Mouse (Mus musculus) embryonic stem cell, embryonic (primary cell): Measurements from ENCODE around the gene Car11.

Experiments used
- CTCF ChIA-PET, 4 experiments: fragments of 300-600 bp in 2 of 4; fragments of 350-600 bp in 2 of 4; sonication (Branson Sonifier 250); formaldehyde crosslinking; loops; one replicate each; lab custom pipeline; 2022; ENCODE audit warnings: inconsistent platforms in 2 of 4; lab: Charles Lee
- POLR2A ChIA-PET, 4 experiments: fragments of 300-600 bp in 2 of 4; fragments of 350-600 bp in 2 of 4; sonication (Branson Sonifier 250); formaldehyde crosslinking; loops; one replicate each; lab custom pipeline; 2022; ENCODE audit warnings: antibody characterized with exemption in 4 of 4, inconsistent platforms in 1 of 4; lab: Charles Lee

Gene Car11

DNA sequence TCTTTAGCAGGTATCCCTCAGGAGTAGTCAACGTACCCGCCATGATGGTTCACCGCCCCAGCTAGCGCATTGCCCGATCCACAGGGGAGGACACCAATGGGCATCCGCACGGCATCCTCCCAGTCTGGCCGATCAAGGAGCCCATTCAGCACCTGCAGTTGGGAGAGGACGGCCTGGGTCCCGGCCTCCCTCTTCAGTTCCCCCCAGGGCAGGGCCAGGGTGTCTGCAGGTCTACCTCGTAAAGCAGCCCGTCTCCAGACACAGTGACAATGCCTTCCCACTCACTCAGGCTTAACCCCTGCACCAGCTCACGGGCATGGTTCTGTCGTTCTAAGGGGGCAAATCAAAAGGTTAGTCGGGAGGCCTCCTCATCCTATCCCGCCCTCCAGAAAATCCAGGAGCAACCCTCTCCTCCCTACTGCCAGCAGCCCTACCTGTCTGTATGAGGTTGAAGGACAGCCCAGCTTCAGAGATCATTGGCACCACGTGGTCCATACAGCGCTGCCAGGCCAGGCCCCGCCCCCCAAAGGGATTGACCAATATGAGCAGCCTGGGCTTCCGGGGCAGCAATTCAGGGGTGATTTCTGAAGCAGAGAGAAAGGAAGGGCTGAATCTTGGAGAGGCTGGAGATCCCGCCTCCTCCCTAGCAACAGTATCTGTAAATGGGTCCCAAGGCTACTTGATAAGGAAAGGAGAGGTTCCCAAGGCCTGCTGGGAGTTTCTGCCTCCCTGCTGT lies 12.5 kb downstream of the Car11 start:
- CTCF ChIA-PET = interaction anchor here in 1 of 4 experiments (0.6 kb wide), 1 partner anchor 172 kb away, joined by 3 read pairs; no protein-coding TSS in a partner anchor
- POLR2A ChIA-PET = interaction anchor here in 2 of 4 experiments (0.5 to 18.3 kb wide), 10 partner anchors 8 to 252 kb away, joined by 3 to 640 read pairs (median 3); partner anchors contain the start of genes Car11 (in 1 of the 2), Dbp (in 1 of the 2), Fam83e (in 1 of the 2) and Ftl1 (in 1 of the 2)

- ChIA-PET POLR2A (interaction anchor here in 2 of 4 experiments (0.6 to 18.3 kb wide), 8 partner anchors 8 to 253 kb away, joined by 3 to 640 read pairs (median 4); partner anchors contain the start of genes Car11 (in 1 of the 2), Dbp (in 1 of the 2), Fam83e (in 1 of the 2) and Ftl1 (in 1 of the 2)), CTCF (no interaction called here)
Measured at GRCm38 (mm10) chr7:45713396-45713795, 13.8 kb downstream of the Car11 start.

- ChIA-PET POLR2A (interaction anchor here in 2 of 4 experiments (1.0 to 18.3 kb wide), 9 partner anchors 10 to 347 kb away, joined by 3 to 640 read pairs (median 9); partner anchors contain the start of genes Car11 (in 2 of the 2), Dbp (in 2 of the 2), Ftl1 (in 1 of the 2) and Ppfia3 (in 1 of the 2)), CTCF (interaction anchor here in 1 of 4 experiments (0.5 kb wide), 1 partner anchor 134 kb away, joined by 4 read pairs; no protein-coding TSS in a partner anchor)
Measured at GRCm38 (mm10) chr7:45713881-45714520, 14.4 kb downstream of the Car11 start.

GRCm38 (mm10) chr7:45714630-45715089 lies 15.0 kb downstream of the Car11 start:
- POLR2A ChIA-PET = interaction anchor here (0.7 to 18.3 kb wide), 63 partner anchors 10 to 865 kb away, joined by 3 to 640 read pairs (median 4); partner anchors contain the start of genes Dbp (in 4 of the 4), Ftl1 (in 3 of the 4), Plekha4 (in 3 of the 4) and Ppp1r15a (in 3 of the 4)

GRCm38 (mm10) chr7:45715090-45715708 lies 15.6 kb downstream of the Car11 start, which contains the start of gene Rpl18:
Rpl18 (plus strand) TSS chr7:45715457.
- ChIA-PET POLR2A (interaction anchor here (0.7 to 18.3 kb wide), 67 partner anchors 9 to 865 kb away, joined by 3 to 640 read pairs (median 3); partner anchors contain the start of genes Dbp (in 4 of the 4), Ftl1 (in 3 of the 4), Plekha4 (in 3 of the 4) and Ppp1r15a (in 3 of the 4)), CTCF (interaction anchor here in 2 of 4 experiments (0.6 to 1.1 kb wide), 8 partner anchors 16 to 480 kb away, joined by 3 to 11 read pairs (median 3); no protein-coding TSS in a partner anchor)

More at GRCm38 (mm10) chr7:45714630-45715089, 15.0 kb downstream of the Car11 start:
- CTCF ChIA-PET = interaction anchor here in 2 of 4 experiments (0.5 to 1.1 kb wide), 7 partner anchors 27 to 480 kb away, joined by 3 to 11 read pairs (median 4); no protein-coding TSS in a partner anchor

- CTCF ChIA-PET = interaction anchor here in 3 of 4 experiments (0.5 to 1.1 kb wide), 6 partner anchors 15 to 1066 kb away, joined by 3 to 6 read pairs (median 4); no protein-coding TSS in a partner anchor
- POLR2A ChIA-PET = interaction anchor here (0.7 to 18.3 kb wide), 49 partner anchors 8 to 731 kb away, joined by 3 to 640 read pairs (median 4); partner anchors contain the start of genes Dbp (in 4 of the 4), Ftl1 (in 3 of the 4), Spaca4 (in 3 of the 4) and Car11 (in 2 of the 4)
Measured at GRCm38 (mm10) chr7:45715741-45716459, 16.3 kb downstream of the Car11 start.

- ChIA-PET CTCF (interaction anchor here in 3 of 4 experiments (0.5 to 1.7 kb wide), 6 partner anchors 33 to 1204 kb away, joined by 3 to 7 read pairs (median 4); partner anchors contain the start of genes Lmtk3 (in 1 of the 3) and Ntn5 (in 1 of the 3)), POLR2A (interaction anchor here (0.5 to 18.3 kb wide), 34 partner anchors 9 to 411 kb away, joined by 3 to 640 read pairs (median 10); partner anchors contain the start of genes Dbp (in 4 of the 4), Ftl1 (in 3 of the 4), Car11 (in 2 of the 4) and Cyth2 (in 2 of the 4))
Measured at GRCm38 (mm10) chr7:45716460-45716857, 16.8 kb downstream of the Car11 start.

DNA sequence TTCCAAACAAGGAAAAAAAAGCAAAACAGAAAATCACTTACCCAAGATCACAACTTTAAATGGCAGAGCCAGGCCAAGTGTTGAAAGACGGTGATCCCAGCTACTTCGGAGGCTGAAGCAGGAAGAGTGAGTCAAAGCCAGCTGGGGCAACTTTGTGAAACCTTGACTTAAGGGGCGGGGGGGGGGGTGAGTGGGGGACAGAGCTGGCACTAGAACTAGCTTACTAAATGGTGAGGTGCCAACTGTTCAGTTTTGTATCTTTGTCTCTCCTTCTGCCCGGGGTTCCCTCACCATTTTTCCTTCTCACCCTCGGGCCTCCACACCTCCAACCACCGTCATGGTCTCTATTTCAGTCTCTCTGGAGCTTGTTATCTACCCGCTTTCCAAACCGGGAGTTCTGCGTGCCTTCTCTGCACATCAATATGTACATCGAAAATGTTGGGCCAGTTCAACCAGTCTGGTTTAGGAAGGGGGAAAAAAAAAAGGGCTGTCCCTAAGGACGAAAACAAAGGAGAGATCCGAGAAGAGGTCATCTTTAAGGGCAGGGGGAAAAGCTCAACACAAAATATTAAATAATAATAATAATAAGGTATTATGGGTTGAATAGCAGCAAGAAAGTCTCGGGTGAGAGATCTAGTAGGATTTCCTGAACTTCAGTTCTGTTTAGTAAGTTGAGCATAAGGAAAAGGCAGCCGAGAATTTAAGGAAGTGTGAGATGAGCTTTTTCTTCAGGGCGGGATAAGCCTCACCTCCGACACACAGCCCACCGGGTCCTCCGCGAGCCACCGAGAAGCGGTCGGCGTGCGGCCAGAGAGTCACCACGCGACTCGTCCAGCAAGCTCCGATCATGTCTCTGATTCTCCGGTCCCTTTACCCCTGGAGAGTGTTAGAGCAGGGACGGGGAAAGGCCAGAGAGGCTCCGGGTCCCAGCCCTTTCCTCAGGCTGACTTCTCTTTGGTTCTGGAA lies 17.6 kb downstream of the Car11 start:
- CTCF ChIA-PET = interaction anchor here in 3 of 4 experiments (0.6 to 2.0 kb wide), 11 partner anchors 9 to 1203 kb away, joined by 3 to 10 read pairs (median 4); partner anchors contain the start of genes Lmtk3 (in 1 of the 3) and Ntn5 (in 1 of the 3)
- POLR2A ChIA-PET = interaction anchor here (0.5 to 18.3 kb wide), 195 partner anchors 10 to 1284 kb away, joined by 3 to 640 read pairs (median 5); partner anchors contain the start of genes Cyth2 (in 4 of the 4), Dbp (in 4 of the 4), Ccdc114 (in 3 of the 4) and Ftl1 (in 3 of the 4)

DNA sequence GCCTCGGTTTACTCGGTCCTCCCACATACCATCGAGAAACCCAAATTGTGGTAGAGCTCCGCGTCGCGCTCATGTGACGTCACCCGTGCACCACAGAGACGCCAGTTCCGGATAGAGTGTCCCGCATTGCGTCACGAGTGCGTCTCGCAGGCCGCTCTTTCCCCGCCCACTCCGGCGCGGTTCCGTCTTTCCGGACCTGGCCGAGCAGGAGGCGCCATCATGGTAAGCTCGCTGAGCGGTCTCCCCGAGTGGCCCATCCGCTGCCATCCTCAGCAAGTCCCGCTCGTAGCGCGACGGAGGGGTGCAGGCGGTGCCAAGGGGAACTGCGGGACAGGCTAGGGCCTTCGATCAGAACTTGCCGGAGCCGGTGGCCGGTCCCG lies 18.3 kb downstream of the Car11 start, which contains the start of gene Sphk2:
Gene Sphk2, minus strand, starts transcription at position 85 of the 380 bp plus-strand sequence.
- ChIA-PET CTCF (interaction anchor here in 3 of 4 experiments (0.6 to 2.0 kb wide), 9 partner anchors 9 to 261 kb away, joined by 3 to 10 read pairs (median 4); partner anchors contain the start of gene Ntn5 (in 1 of the 3)), POLR2A (interaction anchor here (0.5 to 18.3 kb wide), 198 partner anchors 9 to 1284 kb away, joined by 3 to 640 read pairs (median 5); partner anchors contain the start of genes Cyth2 (in 4 of the 4), Dbp (in 4 of the 4), Ccdc114 (in 3 of the 4) and Ftl1 (in 3 of the 4))

GRCm38 (mm10) chr7:45718331-45718730 lies 18.7 kb downstream of the Car11 start:
- POLR2A ChIA-PET = interaction anchor here (0.6 to 18.3 kb wide), 165 partner anchors 9 to 1285 kb away, joined by 3 to 640 read pairs (median 6); partner anchors contain the start of genes Cyth2 (in 4 of the 4), Dbp (in 4 of the 4), Ccdc114 (in 3 of the 4) and Ftl1 (in 3 of the 4)
- CTCF ChIA-PET = interaction anchor here in 3 of 4 experiments (0.6 to 3.4 kb wide), 9 partner anchors 9 to 262 kb away, joined by 3 to 19 read pairs (median 4); partner anchors contain the start of gene Ntn5 (in 1 of the 3)

- ChIA-PET CTCF (interaction anchor here in 2 of 4 experiments (1.1 to 3.4 kb wide), 5 partner anchors 10 to 68 kb away, joined by 3 to 19 read pairs (median 6); no protein-coding TSS in a partner anchor), POLR2A (interaction anchor here (0.7 to 18.3 kb wide), 91 partner anchors 9 to 323 kb away, joined by 3 to 640 read pairs (median 8); partner anchors contain the start of genes Dbp (in 4 of the 4), Cyth2 (in 3 of the 4), Ntn5 (in 3 of the 4) and Car11 (in 2 of the 4))
Measured at GRCm38 (mm10) chr7:45719180-45719579, 19.5 kb downstream of the Car11 start.

DNA sequence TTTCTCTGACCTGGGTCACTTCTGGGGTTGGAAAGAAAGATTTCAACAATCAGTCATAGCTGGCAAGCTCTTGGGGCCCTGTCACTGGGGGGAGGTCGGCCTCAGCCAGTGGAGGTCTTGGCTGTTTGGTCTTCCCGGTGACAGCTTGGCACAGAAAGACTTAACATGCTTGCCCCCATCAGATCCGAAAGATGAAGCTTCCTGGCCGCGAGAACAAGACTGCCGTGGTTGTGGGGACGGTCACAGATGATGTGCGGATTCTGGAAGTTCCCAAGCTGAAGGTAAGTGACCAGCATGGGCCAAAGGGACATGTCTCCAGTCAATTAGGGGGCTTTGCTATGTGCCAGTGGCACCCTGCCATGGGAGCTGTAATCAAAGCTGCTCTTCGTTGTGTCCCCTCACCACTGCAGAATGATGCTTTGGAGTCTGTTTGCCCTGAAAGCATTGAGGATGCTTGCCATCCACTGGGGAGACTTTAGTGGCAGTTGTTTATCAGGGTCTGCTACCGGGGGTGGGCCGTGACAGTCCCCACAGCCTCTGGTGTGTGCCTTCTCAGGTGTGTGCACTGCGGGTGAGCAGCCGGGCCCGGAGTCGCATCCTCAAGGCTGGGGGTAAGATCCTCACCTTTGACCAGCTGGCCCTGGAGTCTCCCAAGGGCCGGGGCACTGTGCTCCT lies 20.2 kb downstream of the Car11 start:
- POLR2A ChIA-PET = interaction anchor here (0.6 to 18.3 kb wide), 81 partner anchors 8 to 658 kb away, joined by 3 to 640 read pairs (median 5); partner anchors contain the start of genes Dbp (in 4 of the 4), Cyth2 (in 3 of the 4), Ftl1 (in 3 of the 4) and Kdelr1 (in 3 of the 4)
- CTCF ChIA-PET = interaction anchor here (0.6 to 3.4 kb wide), 25 partner anchors 9 to 203 kb away, joined by 3 to 19 read pairs (median 5); partner anchors contain the start of genes Cyth2 (in 1 of the 4), Kdelr1 (in 1 of the 4) and Ntn5 (in 1 of the 4)
